Mouse (Mus musculus) Patski (cell line): ENCODE data around the gene Hyal3. TPM values are rescaled to one million over a fixed set of nuclear protein-coding genes. Genes with fewer than 3 reads are reported as not detected.
"Not testable (repeated sequence)": the region's sequence is repeated elsewhere in the genome, so short reads cannot be mapped to it uniquely, and the experiment has no call there.

Source experiments
- ATAC-seq: fragments of 100-300 bp; one replicate; pipeline ENCODE4 v1.8.0; 2021
- CTCF ChIA-PET: fragments of 350-600 bp; sonication (Branson Sonifier 250); formaldehyde crosslinking; loops from one replicate; lab custom pipeline; 2022; ENCODE audit warnings: inconsistent platforms; lab: Charles Lee
- POLR2A ChIA-PET: fragments of 350-600 bp; sonication (Branson Sonifier 250); formaldehyde crosslinking; loops from one replicate; lab custom pipeline; 2022; ENCODE audit warnings: antibody characterized with exemption, inconsistent platforms; lab: Charles Lee
- DNase-seq: peaks from one replicate; pipeline ENCODE4 v3.0.0-alpha.2; 2011; ENCODE audit warnings: low read depth, low spot score
- H3K27me3 ChIP-seq: fragments of 371-371 bp; one replicate; pipeline ENCODE4 v1.5.1; 2021
- CTCF ChIP-seq: fragments of 100-300 bp; IDR thresholded peaks from one replicate; pipeline ENCODE4 v1.5.1; 2021
- in situ Hi-C: fragments of 300-500 bp; cut with MboI; formaldehyde crosslinking; loops from 3 replicates; pipeline ENCODE4 v1.11.1; 2018; ENCODE audit warnings: low pct_unique_long_range_greater_than_20kb, mixed read lengths
- polyA plus RNA-seq: library from polyadenylated mRNA; unstranded; gene quantifications from one replicate; pipeline ENCODE4 v1.2.3, GENCODE M21; 2021

Hyal3 gene
- polyA plus RNA-seq, 1 experiment from 2014 or later, result 1.1 TPM

DNA sequence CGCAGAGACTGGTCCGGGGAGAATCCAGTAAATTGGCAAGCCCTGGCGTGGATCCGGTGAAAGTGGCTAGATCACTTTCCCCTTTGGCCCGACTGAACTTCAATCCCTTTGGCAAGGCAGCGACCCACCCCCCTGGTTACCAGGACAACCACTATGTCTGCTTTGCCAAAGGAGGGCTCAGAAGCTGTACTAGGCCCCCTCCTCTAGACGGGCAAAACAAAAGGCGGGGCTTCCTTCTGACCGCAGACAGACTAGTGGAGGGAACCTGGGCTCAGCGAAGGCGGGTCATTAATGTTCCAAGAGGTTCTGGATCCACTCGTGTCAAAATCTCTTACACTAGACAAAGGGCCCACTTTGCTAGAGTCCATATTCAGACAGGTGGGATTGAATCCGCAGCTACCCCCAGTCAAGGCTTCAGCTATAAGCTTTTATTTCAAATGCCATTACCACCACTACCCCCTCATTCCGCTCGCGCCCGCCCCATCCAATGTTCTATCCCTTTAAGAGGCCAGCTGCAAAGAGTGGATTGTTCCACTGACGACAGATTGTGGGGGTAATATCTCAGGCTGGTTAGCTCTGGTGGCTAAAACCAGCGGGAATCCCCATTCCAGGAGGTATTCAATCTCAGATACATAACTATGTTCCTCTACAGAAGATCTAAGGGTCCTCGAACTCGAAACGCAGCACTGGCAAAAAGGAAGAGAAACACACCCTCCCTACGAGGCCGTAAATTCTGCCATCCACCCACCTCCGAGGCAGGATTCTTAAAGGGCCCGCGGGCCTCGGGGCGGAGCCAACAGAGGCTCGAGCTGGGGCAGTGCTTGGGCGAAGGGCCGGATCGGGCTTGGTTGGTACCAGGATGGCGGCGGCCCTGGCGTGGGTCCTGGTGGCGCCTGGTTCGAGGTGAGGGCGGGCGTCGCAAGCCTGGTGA, 12.0 kb upstream of the Hyal3 start:
- TF ChIP-seq CTCF, result no peak
- in situ Hi-C loops, result no loop called here
- ATAC-seq (peak; percentile 72), DNase-seq (no peak)
- CTCF ChIA-PET, result interaction anchor here (2.0 to 4.3 kb wide), 4 partner anchors 11 to 77 kb away, joined by 5 to 19 read pairs (median 8); partner anchors contain the start of genes Hyal3, Ifrd2 and Naa80
- no peaks in the 10 kb centered on the region for H3K27me3 ChIP-seq
- POLR2A ChIA-PET, result interaction anchor here (0.9 to 1.3 kb wide), 3 partner anchors 13 to 72 kb away, joined by 3 to 5 read pairs (median 5); partner anchors contain the start of gene Ifrd2

DNA sequence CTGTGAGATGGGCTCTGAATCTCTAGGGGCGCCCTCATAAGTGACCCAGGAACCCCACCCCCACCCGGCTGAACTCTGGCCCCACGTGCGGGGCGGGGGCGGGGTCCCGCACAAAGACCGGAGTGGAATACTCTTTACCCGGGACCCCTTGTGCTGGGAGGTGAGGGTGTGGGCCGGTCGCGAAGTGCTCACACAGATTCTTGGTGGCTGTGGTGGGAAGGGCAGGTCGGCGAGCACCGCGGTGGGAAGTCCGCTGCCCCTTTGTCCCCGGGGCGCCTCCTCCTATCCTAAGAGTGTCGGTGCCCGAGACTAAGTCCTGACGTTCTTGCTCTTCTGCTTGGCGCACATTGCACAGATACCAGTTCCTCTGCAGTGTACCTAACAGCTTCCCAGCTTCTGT, 11.3 kb upstream of the Hyal3 start:
- TF ChIP-seq CTCF, result no peak
- POLR2A ChIA-PET, result interaction anchor here (0.6 to 1.3 kb wide), 4 partner anchors 10 to 166 kb away, joined by 3 to 8 read pairs (median 4); partner anchors contain the start of genes Hyal3 and Ifrd2
- H3K27me3 ChIP-seq, result no peaks in the 10 kb centered on the region
- in situ Hi-C loops, result no loop called here
- ATAC-seq (peak; percentile 13), DNase-seq (no peak)
- CTCF ChIA-PET, result interaction anchor here (2.0 to 4.3 kb wide), 3 partner anchors 10 to 76 kb away, joined by 5 to 19 read pairs (median 8); partner anchors contain the start of genes Hyal3, Ifrd2 and Naa80

DNA sequence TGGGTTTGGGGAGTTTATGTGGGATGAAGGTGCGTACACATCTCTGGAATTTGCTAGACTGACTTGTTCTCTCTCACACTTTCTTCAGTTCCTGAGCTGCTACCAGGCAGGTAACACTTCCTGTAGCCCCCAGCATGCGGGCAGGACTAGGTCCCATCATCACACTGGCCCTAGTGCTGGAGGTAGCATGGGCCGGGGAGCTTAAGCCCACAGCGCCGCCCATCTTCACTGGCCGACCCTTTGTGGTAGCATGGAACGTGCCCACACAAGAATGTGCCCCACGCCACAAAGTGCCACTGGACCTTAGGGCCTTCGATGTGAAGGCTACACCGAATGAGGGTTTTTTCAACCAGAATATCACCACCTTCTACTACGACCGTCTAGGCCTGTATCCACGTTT, 10.6 kb upstream of the Hyal3 start:
- in situ Hi-C loops, result no loop called here
- ChIA-PET CTCF (interaction anchor here (0.6 to 4.3 kb wide), 4 partner anchors 10 to 75 kb away, joined by 3 to 19 read pairs (median 6); partner anchors contain the start of genes Hyal3, Ifrd2 and Naa80), POLR2A (interaction anchor here (0.6 to 1.3 kb wide), 3 partner anchors 10 to 165 kb away, joined by 3 to 8 read pairs (median 3); partner anchors contain the start of gene Hyal3)
- TF ChIP-seq CTCF, result no peak
- H3K27me3 ChIP-seq, result no peaks in the 10 kb centered on the region
- DNase-seq, result no peak
- ATAC-seq, result no peak

DNA sequence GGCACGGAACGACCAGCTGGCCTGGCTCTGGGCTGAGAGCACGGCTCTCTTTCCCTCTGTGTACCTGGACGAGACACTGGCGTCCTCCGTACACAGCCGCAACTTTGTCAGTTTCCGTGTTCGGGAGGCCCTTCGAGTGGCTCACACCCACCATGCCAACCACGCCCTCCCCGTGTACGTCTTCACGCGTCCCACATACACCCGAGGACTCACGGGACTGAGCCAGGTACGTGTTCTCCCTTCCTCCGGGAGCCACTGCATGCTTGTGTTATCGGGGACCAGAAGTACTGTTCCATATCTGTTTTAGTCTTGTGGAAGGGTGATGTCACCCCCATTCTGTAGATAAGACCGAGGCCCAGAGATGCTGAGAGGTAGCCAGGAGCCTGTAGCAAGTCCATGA, 9.8 kb upstream of the Hyal3 start:
- CTCF ChIA-PET, result interaction anchor here (4.3 kb wide), 1 partner anchor 9 kb away, joined by 19 read pairs; the partner anchor contains the start of genes Hyal3 and Naa80
- TF ChIP-seq CTCF, result no peak
- ATAC-seq (no peak), DNase-seq (no peak)
- POLR2A ChIA-PET, result interaction anchor here (1.3 kb wide), 1 partner anchor 10 kb away, joined by 8 read pairs; the partner anchor contains the start of gene Hyal3
- no peaks in the 10 kb centered on the region for H3K27me3 ChIP-seq
- in situ Hi-C loops, result no loop called here

DNA sequence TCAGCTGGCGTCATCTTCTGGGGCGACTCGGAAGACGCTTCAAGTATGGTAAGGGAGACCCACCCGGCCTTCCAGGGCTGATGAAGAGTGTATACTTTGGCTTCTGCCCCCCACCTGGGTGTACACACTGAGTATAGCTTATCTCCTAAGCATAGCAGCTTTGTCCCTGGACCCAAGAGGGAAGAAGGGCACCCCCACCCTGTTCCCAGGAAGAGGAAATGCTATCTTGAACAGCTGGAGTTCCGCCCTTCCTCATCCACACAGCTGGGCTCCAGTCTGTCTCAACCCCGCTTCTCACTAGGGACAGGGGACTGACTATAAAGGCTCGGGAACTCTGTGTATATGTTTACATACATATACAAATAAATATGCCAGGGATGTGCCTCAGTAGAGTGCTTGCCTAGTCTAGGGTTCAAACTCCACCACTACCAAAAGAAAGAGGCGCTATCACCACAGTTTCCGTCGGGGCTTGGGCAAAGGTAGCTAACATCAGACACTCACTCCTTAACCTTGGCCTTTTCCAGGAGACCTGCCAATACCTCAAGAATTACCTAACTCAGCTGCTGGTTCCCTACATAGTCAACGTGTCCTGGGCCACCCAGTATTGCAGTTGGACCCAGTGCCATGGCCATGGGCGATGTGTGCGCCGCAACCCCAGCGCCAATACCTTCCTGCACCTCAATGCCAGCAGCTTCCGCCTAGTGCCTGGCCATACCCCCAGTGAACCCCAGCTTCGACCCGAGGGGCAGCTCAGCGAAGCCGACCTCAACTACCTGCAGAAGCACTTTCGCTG, 8.9 kb upstream of the Hyal3 start:
- H3K27me3 ChIP-seq, result no peaks in the 10 kb centered on the region
- DNase-seq, result no peak
- ChIA-PET CTCF (interaction anchor here (1.9 to 4.3 kb wide), 2 partner anchors 8 to 72 kb away, joined by 7 to 19 read pairs; partner anchors contain the start of genes Hyal3 and Naa80), POLR2A (interaction anchor here (0.7 kb wide), 1 partner anchor 9 kb away, joined by 3 read pairs; the partner anchor contains the start of gene Tusc2)
- in situ Hi-C loops, result no loop called here
- TF ChIP-seq CTCF, result no peak
- ATAC-seq, result no peak

DNA sequence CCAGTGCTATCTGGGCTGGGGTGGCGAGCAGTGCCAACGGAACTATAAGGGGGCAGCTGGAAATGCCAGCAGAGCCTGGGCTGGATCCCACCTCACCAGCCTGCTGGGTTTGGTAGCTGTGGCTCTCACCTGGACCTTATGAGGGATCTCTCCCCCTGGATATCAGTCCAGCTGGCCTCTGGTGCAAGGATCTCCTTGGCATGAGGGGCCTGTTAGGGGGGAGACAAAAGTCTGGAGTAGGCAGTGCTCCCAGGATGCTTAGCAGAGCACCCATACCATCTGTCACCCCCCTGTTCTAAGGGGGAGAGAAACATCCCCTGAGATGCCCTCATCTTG, 8.3 kb upstream of the Hyal3 start:
- TF ChIP-seq CTCF, result no peak
- DNase-seq, result no peak
- in situ Hi-C loops, result no loop called here
- POLR2A ChIA-PET, result interaction anchor here (0.7 kb wide), 1 partner anchor 9 kb away, joined by 3 read pairs; the partner anchor contains the start of gene Tusc2
- no peak for ATAC-seq
- CTCF ChIA-PET, result interaction anchor here (1.9 kb wide), 1 partner anchor 72 kb away, joined by 7 read pairs; no protein-coding TSS in a partner anchor
- no peaks in the 10 kb centered on the region for H3K27me3 ChIP-seq

DNA sequence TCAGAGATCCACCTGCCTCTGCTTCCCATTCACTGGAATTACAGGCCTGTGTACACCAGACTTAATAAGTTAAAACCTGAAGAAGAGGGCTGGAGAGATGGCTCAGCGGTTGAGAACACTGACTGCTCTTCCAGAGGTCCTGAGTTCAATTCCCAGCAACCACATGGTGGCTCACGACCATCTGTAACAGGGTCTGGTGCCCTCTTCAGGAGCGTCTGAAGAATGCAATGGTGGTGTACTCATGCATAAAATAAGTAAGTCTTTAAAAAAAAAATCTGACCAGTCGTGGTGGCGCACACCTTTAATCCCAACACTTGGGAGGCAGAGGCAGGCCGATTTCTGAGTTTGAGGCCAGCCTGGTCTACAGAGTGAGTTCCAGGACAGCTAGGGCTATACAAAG, 6.8 kb upstream of the Hyal3 start:
- POLR2A ChIA-PET, H3K27me3 ChIP-seq, ATAC-seq, DNase-seq, in situ Hi-C loops: not testable (repeated sequence)
- CTCF ChIA-PET, result interaction anchor here (1.3 kb wide), 1 partner anchor 72 kb away, joined by 3 read pairs; no protein-coding TSS in a partner anchor

DNA sequence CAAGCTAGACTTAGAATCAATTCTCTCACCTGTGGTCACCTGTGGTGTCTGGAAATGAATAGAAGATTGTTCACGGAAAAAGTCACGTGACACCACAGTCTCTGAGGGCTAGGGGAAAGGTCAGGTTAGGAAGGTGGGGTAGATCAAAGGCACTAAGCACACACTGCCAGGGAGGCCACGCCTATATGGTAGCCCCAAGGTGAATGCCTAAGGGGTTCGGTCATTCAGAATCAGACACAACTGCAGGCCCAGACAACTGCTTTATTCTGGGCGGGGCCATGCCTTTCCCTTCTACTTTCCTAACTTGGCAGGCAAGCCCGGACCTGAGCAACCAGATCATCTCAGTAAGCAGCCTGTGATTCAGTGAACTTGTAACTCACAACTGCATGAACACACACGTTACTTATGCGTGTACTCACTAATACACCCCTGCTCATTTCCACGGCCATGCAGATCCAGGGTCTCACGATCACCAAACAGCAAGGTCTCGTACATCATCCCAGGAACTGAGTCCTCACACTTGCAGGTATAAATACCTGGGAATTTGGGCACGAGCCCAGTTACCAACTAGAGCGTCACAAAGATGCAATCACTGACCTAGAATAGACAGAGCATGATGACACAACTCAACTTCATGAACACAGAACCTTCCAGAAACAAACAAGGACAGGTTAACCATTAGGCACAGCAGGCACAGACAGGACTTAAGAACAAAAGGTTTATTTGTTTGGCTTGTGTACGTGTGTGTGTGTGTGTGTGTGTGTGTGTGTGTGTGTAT, 4.8 kb upstream of the Hyal3 start:
- CTCF ChIA-PET, result interaction anchor here (1.1 kb wide), 1 partner anchor 10 kb away, joined by 3 read pairs; no protein-coding TSS in a partner anchor
- POLR2A ChIA-PET, result interaction anchor here (0.8 to 1.2 kb wide), 2 partner anchors 18 to 19 kb away, joined by 3 read pairs; no protein-coding TSS in a partner anchor
- H3K27me3 ChIP-seq, result no peaks in the 10 kb centered on the region
- ATAC-seq (no peak), DNase-seq (no peak)
- no peak for TF ChIP-seq CTCF
- in situ Hi-C loops, result no loop called here
